Mouse (Mus musculus) olfactory bulb, adult 2 months (tissue): Measurements from ENCODE around the gene Man2a1.

Experiments
- CTCF ChIP-seq: fragments of 200-500 bp; IDR thresholded peaks from 2 replicates; pipeline ENCODE4 v1.5.1; 2012; ENCODE audit warnings: low read depth, mild to moderate bottlenecking, low read length, moderate library complexity; ENCODE audit not compliant: insufficient read depth
- POLR2A ChIP-seq: fragments of 200-500 bp; IDR thresholded peaks from 2 replicates; pipeline ENCODE4 v1.6.1; 2012; ENCODE audit warnings: mild to moderate bottlenecking, low read depth, low read length, moderate library complexity; ENCODE audit not compliant: insufficient read depth

DNA sequence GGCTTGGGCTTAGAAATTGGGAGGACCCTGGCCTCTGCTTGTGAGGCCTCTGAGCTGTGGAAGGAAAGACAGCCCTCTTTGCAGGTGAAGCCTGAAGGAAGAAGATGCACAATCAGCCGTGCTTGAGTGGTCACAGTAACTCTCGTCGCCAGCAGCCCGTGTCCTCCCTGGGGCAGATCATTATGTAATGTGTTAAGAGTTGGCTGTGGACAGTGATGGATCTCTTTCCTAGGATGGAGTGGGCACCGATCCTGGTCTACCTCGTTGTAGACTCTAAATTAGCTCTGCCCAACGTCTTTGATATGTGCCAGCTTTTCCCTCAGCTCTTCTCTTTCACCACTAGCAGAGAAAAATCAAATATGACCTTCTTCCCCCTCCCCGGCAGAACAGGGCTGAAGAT, 20.7 kb downstream of the Man2a1 start:
- TF ChIP-seq CTCF (no peak), POLR2A (no peak)
